Mouse (Mus musculus) brain, adult 2 months (tissue): ENCODE measurements around the gene Snx18.
A peak's percentile ranks its signal among the peaks of the same experiment; 100 is the strongest.

ENCODE experiments used
- DNase-seq: peaks from one replicate; pipeline ENCODE4 v3.0.0; 2011; ENCODE audit warnings: low read depth, low spot score

Gene Snx18

GRCm38 (mm10) chr13:113615971-113616671 is 2.2 kb downstream of the Snx18 start:
- DNase-seq = peak; percentile 50

- DNase-seq = peak; percentile 53
Measured at GRCm38 (mm10) chr13:113615546-113615941, 2.8 kb downstream of the Snx18 start.

GRCm38 (mm10) chr13:113614635-113615545 is 3.5 kb downstream of the Snx18 start:
- DNase-seq = peak; percentile 91

GRCm38 (mm10) chr13:113613882-113614281 is 4.5 kb downstream of the Snx18 start:
- DNase-seq = no peak

GRCm38 (mm10) chr13:113613341-113613740 is 5.0 kb downstream of the Snx18 start:
- DNase-seq = no peak

- DNase-seq = no peak
Measured at GRCm38 (mm10) chr13:113612141-113612950, 6.0 kb downstream of the Snx18 start.

- no peak for DNase-seq
Measured at GRCm38 (mm10) chr13:113610732-113611500, 7.4 kb downstream of the Snx18 start.

GRCm38 (mm10) chr13:113609429-113609828 is 8.9 kb downstream of the Snx18 start:
- no peak for DNase-seq

- no peak for DNase-seq
Measured at GRCm38 (mm10) chr13:113607821-113608220, 10.5 kb downstream of the Snx18 start.

GRCm38 (mm10) chr13:113607371-113607770 is 11.0 kb downstream of the Snx18 start:
- DNase-seq = no peak

GRCm38 (mm10) chr13:113606741-113607358 is 11.5 kb downstream of the Snx18 start:
- DNase-seq = no peak

- DNase-seq = peak; percentile 74
Measured at GRCm38 (mm10) chr13:113606131-113606530, 12.2 kb downstream of the Snx18 start.

GRCm38 (mm10) chr13:113605693-113606092 is 12.7 kb downstream of the Snx18 start:
- DNase-seq = no peak

GRCm38 (mm10) chr13:113604321-113604720 is 14.0 kb downstream of the Snx18 start:
- no peak for DNase-seq

- no peak for DNase-seq
Measured at GRCm38 (mm10) chr13:113602882-113603342, 15.5 kb downstream of the Snx18 start.

GRCm38 (mm10) chr13:113601831-113602604 is 16.3 kb downstream of the Snx18 start:
- DNase-seq = no peak

- DNase-seq = no peak
Measured at GRCm38 (mm10) chr13:113600531-113601463, 17.6 kb downstream of the Snx18 start.

- DNase-seq = no peak
Measured at GRCm38 (mm10) chr13:113599701-113600530, 18.4 kb downstream of the Snx18 start.
